Comparison of ENCODE assay signal across 8 mouse cellular contexts in genomic region chr11:96788871-96789795, GRCm38 (mm10). TPM values are rescaled to one million over a fixed set of nuclear protein-coding genes. Genes with fewer than 3 reads are reported as not detected.
DNase-seq lines count a peak whose midpoint lies in the region; ATAC-seq and TF ChIP-seq lines count a peak whose summit lies in the region.

Cbx1 (plus strand) TSS chr11:96789127.

- peak within 1 kb of the TSS; percentile 79 for H3K4me2 ChIP-seq in kidney, embryonic 15.5 days

- 1% methylated on average over 93 of the region's 93 CpGs for WGBS in heart, embryonic 10.5 days
- WGBS in kidney, embryonic 15.5 days, result 1% methylated on average over 83 of the region's 93 CpGs

- peaks cover 2% of the 10 kb centered on the region; the same call in 1 of the 2 replicates for H3K36me3 ChIP-seq in heart, embryonic 10.5 days
- peaks cover 14% of the 10 kb centered on the region for H3K36me3 ChIP-seq in kidney, embryonic 15.5 days

- peak within 1 kb of the TSS; percentile 94 for H3K9ac ChIP-seq in kidney, embryonic 15.5 days

- H3K27ac ChIP-seq in bone marrow macrophage, adult 2 months (ENCODE audit: insufficient read depth, low read depth, low read length), result peak within 1 kb of the TSS; percentile 86
- peak within 1 kb of the TSS; percentile 98 for H3K27ac ChIP-seq in embryonic fibroblast, embryonic 13.5 days (ENCODE audit: insufficient read depth, low read length)
- H3K27ac ChIP-seq in heart, embryonic 10.5 days, result peak within 1 kb of the TSS; percentile 97
- peak within 1 kb of the TSS; percentile 99 for H3K27ac ChIP-seq in kidney, embryonic 15.5 days

- H3K27me3 ChIP-seq in heart, embryonic 10.5 days (ENCODE audit: insufficient read depth, poor library complexity, severe bottlenecking), result no peaks in the 10 kb centered on the region
- H3K27me3 ChIP-seq in kidney, embryonic 15.5 days, result no peaks in the 10 kb centered on the region

- ATAC-seq in kidney, embryonic 15.5 days (replicated peaks; ENCODE audit: low FRiP score), result peak; percentile 97
- ATAC-seq in monocyte, adult 5-6 weeks (replicated peaks; ENCODE audit: insufficient number of reproducible peaks, low FRiP score, low TSS enrichment, poor library complexity, severe bottlenecking), result peak; percentile 95

- peak; percentile 95 for DNase-seq in A20 (ENCODE audit: low read depth, low spot score)
- DNase-seq in heart, embryonic 10.5 days (ENCODE audit: low spot score), result peak; percentile 96
- DNase-seq in liver, result peak; percentile 91
- peak; percentile 89 to 93 for DNase-seq in spleen, postnatal 4 days (ENCODE audit: low spot score in 2 of 2)

- TF ChIP-seq CTCF in bone marrow macrophage, adult 2 months (IDR thresholded peaks at IDR 0.05; ENCODE audit: low read depth, low read length), result no peak
- no peak for TF ChIP-seq CTCF in embryonic fibroblast, embryonic 13.5 days (IDR thresholded peaks at IDR 0.05; ENCODE audit: borderline replicate concordance, insufficient read depth, low read length)

- peaks cover 23% of the 10 kb centered on the region for H3K4me1 ChIP-seq in bone marrow macrophage, adult 2 months (ENCODE audit: control insufficient read depth, insufficient read depth, low read length)
- H3K4me1 ChIP-seq in embryonic fibroblast, embryonic 13.5 days (ENCODE audit: control insufficient read depth, insufficient read depth, low read length), result no peaks in the 10 kb centered on the region; the same call in 1 of the 2 replicates
- peaks cover 15% of the 10 kb centered on the region for H3K4me1 ChIP-seq in heart, embryonic 10.5 days
- peaks cover 41% of the 10 kb centered on the region for H3K4me1 ChIP-seq in kidney, embryonic 15.5 days

- H3K9me3 ChIP-seq in heart, embryonic 10.5 days, result no peaks in the 10 kb centered on the region
- no peaks in the 10 kb centered on the region for H3K9me3 ChIP-seq in kidney, embryonic 15.5 days (replicated peaks)

- peak within 1 kb of the TSS; percentile 84 for H3K4me3 ChIP-seq in bone marrow macrophage, adult 2 months (ENCODE audit: insufficient read depth, low read length)
- peak within 1 kb of the TSS; percentile 99 for H3K4me3 ChIP-seq in embryonic fibroblast, embryonic 13.5 days (ENCODE audit: insufficient read depth, low read length)
- H3K4me3 ChIP-seq in heart, embryonic 10.5 days, result peak within 1 kb of the TSS; percentile 86
- peak within 1 kb of the TSS; percentile 97 for H3K4me3 ChIP-seq in kidney, embryonic 15.5 days (replicated peaks)

- TF ChIP-seq POLR2A in bone marrow macrophage, adult 2 months (IDR thresholded peaks at IDR 0.05; ENCODE audit: borderline replicate concordance, low read depth, low read length), result no peak
- peak; percentile 80 for TF ChIP-seq POLR2A in embryonic fibroblast, embryonic 13.5 days (IDR thresholded peaks at IDR 0.05; ENCODE audit: low read depth, low read length)

RNA-seq across cellular contexts. Expression of gene Cbx1, which starts in this region (rescaled TPM):
- 51.4 and 57.5 TPM in 2 replicates for polyA plus RNA-seq in bone marrow macrophage, adult 2 months (2012; ENCODE audit: insufficient read depth, insufficient read length, missing spikeins)
- 61.1 and 90.9 TPM in 2 replicates for polyA plus RNA-seq in embryonic fibroblast, embryonic 13.5 days (2011; ENCODE audit: insufficient read length, low read depth, missing spikeins)
- polyA plus RNA-seq in heart, embryonic 10.5 days (2016; fragmentation: Nextera tagmentation; extraction: Ambion mirVana), result 62.5 and 101 TPM in 2 replicates
- polyA plus RNA-seq in kidney, embryonic 15.5 days (2015; fragmentation: Nextera tagmentation; extraction: Ambion mirVana), result 136 and 154 TPM in 2 replicates
- total RNA-seq in monocyte, adult 5-6 weeks (2017), result 31.6 to 66.7 TPM (median 54.0 TPM) in 3 replicates

Comparison
In these comparisons a context has a peak if more than half of its experiments do, and no peak if none do; other contexts are left out.
1. Peak in every context shown above with its lines: DNase-seq, ATAC-seq, H3K4me3 ChIP-seq and H3K27ac ChIP-seq.